Mouse (Mus musculus) MEL-GATA-1-ER (cell line): ENCODE results near the gene Pcsk6.
"Not testable (repeated sequence)": the region's sequence is repeated elsewhere in the genome, so short reads cannot be mapped to it uniquely, and the experiment has no call there.

Experiments used
- DNase-seq: peaks from one replicate; pipeline ENCODE4 v3.0.0-alpha.2; 2012; ENCODE audit warnings: low read depth; ENCODE audit errors: extremely low read depth

The Pcsk6 gene

DNA sequence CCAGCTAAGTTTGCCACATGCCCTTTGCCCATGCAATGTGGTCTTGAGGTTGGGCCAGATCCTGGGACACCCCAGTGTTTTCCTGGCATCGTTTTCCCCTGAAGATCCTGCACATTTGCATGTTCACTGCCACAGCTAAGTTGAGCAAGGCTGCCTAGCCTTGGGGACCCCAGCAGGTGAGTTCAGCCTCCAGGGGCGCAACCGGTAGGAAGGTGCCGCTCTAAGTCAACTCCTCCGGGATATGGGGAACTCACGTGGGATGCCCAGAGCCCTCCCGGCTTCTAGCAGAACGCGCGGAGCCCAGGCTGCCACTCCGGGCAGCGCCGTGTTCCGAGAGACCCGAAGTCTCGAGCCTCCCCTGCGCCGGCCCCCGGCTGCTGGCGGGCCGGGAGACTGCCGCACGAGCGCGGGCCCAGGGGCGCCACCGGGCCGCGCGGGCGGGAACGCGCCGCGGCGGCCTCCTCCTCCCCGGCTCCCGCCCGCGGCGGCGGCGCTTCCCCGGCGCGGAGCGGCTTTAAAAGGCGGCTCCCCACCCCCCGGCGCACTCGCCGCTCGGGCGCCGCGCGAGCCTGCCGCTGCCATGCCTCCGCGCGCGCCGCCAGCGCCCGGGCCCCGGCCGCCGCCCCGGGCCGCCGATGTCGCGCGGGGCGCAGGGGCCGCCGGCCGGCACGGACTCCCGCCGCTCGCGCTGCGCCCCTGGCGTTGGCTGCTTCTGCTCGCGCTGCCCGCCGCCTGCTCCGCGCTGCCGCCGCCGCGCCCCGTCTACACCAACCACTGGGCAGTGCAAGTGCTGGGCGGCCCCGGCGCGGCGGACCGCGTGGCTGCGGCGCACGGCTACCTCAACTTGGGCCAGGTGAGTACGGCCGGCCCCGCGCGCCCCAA, at the start of gene Pcsk6:
Pcsk6 (plus strand) TSS at position 144 of the 882 bp plus-strand sequence.
- DNase-seq: no peak

DNA sequence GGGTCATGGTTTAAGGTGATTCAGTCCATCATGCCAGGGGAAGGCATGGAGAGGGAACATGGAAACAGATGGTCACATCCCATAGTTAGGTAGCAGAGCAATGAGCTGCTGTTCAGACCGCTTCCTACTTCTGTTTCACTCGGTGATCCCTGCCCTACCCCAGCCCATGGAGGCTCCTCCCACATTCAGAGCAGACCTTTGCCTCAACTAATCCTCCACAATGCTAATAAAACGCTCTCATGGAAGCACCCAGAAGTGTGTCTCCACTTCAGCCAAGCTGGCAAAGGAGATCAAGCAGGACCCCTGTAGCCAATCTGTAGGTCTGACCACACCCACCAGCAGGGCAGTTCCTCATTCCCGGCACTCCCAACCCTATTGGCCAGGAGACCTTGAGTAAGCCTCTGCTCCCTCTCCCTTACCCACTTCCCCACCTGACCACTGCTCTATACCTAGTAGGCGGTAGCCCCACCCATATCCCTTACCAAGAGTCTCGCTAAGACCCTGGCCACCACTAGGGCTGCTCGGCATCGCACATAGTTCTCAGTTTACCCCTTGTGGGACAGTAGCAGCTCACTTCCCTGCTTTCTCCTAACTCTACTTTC, 47.8 kb upstream of the Pcsk6 start:
- DNase-seq: no peak

GRCm38 (mm10) chr7:65817564-65817963, 44.0 kb upstream of the Pcsk6 start:
- DNase-seq: no peak

DNA sequence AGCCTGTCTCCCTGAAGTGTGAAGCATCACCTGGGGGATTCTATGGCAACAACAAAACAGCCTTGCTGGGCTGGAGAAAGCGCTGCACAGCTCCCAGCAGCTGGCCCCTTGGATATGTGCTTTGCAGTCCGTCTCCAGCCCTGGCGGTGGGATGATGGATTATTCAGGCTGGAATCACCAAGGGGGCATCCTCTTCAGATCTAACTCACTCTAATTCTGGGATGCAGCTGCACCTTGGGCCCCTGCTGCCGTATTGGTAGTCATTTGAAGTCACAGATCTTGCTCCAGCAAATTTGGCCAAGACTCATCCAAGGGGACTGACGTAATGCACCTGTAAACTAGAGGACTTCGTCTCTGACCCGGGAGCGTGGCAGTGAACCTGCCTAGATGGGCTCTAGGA, 41.1 kb upstream of the Pcsk6 start:
- no peak for DNase-seq

DNA sequence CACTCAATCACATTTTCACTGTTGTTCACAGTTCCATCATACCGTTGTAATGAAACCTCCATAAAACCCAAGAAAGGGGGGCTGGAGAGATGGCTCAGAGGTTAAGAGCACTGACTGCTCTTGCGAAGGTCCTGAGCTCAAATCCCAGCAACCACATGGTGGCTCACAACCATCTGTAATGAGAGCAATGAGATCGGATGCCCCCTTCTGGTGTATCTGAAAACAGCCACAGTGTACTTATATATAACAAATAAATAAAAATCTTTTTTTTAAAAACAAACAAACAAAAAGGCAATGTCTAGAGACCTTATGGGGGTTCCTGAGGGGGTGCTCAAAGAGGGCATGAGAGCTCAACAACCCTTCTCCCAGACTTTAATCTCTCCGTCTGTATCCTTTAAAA, 39.6 kb upstream of the Pcsk6 start:
- not testable (repeated sequence) for DNase-seq

- no peak for DNase-seq
Observed at GRCm38 (mm10) chr7:65822506-65823119, 38.9 kb upstream of the Pcsk6 start.

DNA sequence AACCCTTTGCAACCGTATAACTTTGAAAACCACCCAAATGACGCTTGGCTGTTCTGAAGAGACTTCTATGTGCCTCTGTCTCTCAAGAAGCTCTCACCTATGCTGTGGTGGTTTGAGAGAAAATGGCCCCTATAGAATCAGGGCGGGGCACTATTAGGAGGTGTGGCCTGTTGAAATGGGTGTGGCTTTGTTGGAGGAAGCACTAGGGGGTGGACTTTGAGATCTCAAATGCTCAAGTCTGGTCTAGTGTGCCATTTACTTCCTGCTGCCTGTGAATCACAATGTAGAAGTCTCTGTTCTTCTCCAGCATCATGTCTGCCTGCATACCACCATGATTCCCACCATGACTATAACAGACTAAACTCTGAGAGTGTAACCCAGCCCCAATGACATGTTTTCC, 21.8 kb upstream of the Pcsk6 start:
- DNase-seq: no peak

DNA sequence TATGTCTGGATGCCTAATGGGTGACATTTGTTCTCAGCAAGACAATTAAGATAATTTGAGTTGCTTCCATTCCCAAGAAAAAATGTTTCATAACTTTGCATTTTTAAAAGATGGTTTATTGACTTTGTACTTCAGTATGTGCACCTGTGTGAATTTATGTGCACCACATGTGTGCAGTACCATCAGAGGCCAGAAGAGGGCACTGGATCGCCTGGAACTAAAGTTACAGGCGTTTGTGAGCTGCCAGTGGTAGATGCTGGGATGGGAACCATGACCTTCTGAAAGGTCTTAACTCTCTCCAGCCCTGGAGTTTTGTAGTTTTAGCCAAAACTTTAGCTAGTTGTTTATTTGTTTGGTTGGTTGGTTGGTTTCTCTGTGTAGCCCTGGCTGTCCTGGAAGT, 18.3 kb upstream of the Pcsk6 start:
- no peak for DNase-seq

DNA sequence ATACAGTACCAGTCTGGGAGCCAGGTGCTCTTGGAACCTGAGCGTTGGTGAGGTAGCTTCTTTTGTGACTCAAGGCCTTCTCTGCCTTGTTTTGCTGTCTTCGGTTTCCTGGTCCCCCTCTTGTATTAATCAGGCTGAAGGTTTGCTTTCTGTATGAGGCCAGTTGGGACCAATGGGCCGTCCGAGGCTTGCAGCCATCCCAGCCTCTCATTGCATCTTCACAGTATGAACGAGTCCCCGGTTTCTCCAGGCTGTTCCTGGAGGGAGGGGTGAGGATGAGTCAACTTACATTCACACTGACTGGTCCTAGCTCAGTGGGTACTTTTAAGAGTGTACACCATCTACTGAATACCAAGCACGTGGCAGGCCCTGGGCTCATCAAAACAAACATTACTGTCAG, 553 bp upstream of the Pcsk6 start:
- no peak for DNase-seq

DNA sequence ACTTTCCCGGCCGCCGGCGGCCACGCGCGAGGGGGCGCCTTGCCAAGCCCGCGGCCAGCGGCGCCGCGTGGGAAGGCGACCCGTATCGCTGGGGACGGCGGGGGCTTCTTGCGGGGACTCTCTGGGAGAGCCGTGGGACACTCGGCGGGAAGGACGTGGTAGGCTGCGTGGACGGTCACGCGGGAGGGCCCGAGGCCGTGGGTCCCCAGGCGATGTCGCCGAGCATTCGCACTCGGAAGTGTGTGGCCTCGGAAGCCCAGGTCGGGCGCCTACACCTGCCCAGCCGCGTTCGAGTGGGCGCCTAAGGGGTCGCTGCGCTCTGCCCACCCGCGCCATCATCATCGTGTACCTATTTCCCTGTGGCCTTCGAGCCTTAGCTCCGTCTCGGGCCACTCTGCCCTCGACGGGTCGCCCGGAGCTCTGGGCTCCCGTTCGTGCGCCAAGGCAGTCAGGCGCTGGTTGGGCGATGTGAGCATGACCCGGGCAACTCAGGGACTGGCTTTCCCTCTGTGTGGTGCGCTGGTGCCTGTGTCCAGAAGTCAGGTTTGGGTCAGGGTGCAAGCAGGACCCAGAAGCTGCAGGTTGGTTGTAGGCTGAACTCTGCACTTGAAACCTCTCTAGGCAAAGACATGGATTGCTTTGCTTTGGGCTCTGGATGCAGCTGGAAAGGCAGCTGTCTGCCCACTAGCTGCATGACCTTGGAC, 1.1 kb downstream of the Pcsk6 start:
- DNase-seq: no peak

DNA sequence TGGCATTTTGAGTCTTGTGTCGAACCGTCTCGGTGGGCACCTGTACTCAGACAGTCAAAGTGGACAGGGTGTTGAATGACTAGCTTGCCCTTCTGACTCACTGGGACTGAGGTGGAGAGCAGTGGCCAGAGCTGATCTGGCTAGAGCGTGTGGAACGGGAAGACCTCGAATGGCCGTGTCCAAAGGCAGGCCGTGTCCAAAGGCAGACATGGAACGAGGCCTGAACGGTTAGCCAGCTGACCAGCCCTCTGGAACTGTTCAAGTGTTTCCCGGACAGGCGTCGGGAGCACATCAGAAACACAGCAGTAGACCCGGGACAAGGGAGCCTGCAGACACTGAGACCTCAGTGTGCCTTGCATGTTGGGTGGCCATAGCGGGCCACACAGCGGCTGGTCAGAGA, 7.6 kb downstream of the Pcsk6 start:
- no peak for DNase-seq

DNA sequence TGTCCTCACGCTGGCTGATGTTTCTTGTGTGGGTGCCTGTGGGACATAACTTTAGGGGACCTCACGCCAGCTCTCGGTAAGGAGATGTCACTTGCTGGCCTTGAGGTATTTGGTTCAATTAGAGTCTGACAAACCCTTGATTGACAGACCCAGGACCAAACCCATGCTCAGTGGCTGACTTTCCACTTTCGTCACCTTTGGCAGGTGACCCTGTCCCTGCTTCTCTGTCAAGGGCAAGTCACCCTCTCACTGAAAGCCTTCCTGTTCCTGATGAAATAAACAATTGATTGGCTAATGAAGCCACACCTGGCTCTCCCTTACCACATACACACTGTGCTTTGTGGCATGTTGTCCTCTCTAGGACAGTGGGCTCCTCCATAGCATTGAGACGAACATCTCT, 8.3 kb downstream of the Pcsk6 start:
- no peak for DNase-seq

DNA sequence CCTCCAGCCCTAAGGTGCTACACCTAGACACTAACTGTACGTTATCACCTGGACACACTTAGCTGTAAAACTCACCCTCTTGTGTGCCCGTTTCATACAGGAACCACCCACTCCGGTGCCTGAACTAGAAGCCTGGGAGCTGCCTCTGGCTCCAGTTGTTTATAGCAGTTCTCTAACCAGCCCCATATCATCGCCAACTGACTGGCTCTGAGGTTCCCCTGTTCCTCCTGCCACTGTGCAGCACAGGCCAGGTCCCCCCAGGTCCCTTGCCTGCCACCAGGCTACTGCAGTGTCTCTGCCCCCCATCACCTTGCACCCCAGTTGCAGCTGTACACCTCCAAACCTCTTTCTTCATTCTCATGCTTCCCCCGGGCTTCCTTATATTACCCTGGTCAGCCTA, 8.7 kb downstream of the Pcsk6 start:
- no peak for DNase-seq

GRCm38 (mm10) chr7:65870928-65871580, 9.5 kb downstream of the Pcsk6 start:
- DNase-seq: no peak

DNA sequence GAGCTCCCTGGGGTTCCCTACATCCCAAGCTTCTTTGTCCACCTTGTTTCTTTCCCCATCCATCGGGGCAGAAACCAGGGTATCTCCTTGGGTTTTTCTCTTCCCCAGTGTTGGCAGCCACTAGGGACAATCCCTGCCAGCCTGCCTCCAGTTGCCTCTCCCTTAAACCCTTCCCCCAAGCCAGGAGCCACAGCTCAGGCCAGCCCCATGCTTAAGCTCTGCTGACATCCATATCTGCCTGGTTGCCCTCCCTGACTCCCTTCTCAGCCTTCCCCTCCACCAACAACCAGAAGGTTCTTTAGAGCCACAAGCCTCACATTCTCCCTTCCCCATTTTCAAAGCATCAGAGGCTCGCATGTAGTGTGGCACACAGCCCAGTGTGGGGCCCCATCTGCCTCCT, 10.3 kb downstream of the Pcsk6 start:
- DNase-seq: no peak

DNA sequence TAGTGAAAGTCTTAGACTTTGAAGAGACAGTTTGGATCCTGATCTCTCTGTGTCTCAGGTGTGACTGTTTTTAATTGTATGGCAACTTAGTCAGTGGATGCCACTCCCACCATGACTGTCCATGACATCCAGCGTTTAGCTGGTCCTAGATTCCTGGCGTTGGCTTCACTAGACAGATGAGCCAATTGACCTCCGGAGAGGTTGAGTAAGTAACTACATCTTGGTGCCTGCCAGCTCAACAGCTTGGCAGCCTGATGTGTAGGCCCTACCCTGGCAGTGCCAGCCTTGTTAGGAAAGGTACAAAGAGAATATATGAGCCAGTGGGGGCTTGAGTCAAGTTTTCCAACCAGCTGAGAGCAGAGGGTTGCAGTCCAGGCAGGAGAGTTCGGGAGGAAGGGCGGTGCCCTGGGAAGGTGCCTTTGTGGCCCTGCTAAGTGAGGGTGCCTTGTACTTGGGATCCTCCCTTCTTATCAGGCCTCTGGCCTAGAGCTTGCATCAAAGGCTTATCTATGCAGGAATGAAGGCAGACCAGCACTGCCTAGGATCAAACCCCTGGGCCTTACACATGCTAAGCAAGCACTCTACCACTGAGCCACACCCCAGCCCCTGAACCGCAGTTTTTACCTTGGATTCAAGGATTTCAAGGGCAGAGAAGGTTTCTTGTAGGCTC, 11.8 kb downstream of the Pcsk6 start:
- no peak for DNase-seq

DNA sequence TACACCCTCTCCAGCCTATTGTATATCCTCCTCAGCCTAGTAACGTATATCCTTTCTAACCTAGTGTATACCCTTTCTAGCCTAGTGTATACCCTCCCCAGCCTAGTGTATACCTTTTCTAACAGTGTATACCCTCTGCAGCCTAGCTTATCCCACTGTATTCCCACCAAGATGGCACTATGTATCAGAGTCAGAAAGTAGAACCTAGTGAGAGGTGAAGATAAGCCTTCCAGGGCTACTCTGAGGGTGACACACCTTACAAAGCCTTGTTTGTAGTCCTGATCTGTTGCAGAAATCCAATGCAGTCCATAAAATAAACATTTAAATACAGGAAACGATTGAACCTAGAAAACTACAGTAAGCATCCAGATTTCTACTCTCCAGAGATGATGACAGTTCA, 12.4 kb downstream of the Pcsk6 start:
- DNase-seq: no peak

DNA sequence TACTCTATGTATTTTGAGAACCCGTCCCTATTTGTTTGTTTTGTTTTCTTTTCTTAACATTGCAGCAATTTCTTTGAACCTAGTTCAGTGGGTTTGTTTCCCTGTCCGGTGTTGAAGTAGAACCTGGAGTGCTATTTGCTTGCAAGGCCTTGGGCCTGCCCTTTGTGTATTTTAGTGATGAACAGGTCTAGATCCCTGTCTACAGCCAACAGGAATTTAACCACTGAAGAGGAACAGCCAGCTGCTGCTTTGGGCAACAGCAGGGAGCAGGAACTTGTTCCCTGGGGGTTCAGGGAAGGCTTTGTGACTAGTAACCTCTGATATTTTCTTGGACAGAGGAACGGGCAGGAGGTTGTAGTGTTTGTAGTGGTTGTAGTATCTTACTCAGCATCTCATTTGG, 15.1 kb downstream of the Pcsk6 start:
- DNase-seq: no peak

DNA sequence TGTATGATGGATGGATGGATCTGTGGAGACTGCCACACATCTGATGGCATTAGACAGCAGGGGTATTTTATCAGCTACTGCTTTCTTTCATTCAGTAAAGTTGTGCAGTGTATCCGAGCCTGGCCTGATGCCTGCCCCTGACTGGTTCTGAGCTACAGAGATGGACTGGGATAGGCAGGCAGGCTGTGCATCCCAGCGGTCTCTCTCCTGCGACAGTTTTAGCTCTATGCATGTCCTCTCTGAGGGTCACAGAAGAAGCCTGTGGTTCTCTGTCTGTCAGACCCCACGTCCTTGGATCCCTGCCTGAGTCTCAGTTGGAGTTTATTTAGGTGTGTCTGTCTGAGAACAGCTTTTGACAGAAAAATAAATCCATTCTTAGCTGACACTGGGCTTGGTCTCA, 16.7 kb downstream of the Pcsk6 start:
- DNase-seq: no peak

DNA sequence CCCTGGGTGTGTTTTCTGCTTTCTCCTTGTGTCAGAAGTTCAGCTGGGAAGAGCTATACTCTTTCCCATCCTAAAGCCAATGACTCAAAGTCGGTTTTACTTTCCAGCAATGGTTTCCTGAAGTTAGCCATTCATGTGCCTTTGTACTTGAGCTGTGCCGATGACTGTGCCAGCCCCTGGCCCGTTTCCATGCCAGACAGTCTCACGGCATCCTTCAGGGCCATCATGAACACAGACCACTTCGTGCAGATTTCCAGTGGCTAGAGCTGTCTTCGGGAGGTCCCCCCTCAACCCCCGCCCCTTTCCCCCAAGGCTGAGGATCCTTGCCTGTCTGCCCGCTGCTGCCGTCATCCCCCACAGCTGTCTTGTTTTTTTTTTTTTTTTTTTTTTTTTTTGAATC, 17.8 kb downstream of the Pcsk6 start:
- no peak for DNase-seq
